In the genomic region with DNA sequence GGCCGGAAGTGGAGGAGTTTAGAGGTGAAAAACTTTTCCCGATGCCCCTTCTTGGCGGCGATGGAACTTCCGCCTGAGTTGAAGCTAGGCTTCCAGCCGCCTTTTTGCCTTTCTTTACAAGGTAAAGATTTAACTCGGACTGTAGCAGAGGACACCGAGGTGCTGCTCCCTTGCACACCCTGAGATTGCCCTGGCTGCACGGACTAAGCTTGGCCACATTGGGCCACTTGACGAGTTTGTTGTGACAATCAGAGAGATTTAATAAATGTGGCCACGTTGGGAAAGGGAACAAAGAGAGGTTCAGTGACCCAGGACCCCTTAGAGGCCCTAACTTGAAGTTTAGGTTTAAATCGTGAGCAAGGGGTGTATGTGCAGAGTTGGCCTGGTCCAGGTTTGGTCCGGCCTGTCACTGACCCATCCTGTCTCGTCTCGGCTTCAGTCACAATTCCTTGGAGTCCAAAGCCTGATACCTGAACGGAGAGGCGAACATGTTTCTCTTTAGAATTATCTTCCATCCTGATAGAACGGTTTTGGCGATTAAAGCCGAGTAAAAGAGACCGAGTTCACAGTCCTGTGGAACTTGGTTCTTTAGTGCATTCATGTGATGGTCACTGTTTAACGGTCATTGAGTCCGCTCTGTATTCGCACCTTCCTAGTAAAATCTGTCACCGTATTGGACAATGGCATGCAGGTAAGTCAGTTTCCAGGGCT, we compare ENCODE assay signal across 8 mouse cellular contexts. TPM values are rescaled to one million over a fixed set of nuclear protein-coding genes. Genes with fewer than 3 reads are reported as not detected.
DNase-seq lines count a peak whose midpoint lies in the region; ATAC-seq and TF ChIP-seq lines count a peak whose summit lies in the region.

No protein-coding gene starts in this region.

- H3K27ac ChIP-seq in lung, embryonic 16.5 days (ENCODE audit: low read length), result peak overlapping the region; percentile 99
- peak overlapping the region; percentile 99 for H3K27ac ChIP-seq in forebrain, embryonic 10.5 days
- peak overlapping the region; percentile 100 for H3K27ac ChIP-seq in limb, embryonic 10.5 days
- H3K27ac ChIP-seq in olfactory bulb, adult 2 months (ENCODE audit: insufficient read depth, low read depth, low read length), result peak overlapping the region; percentile 63

- H3K9me3 ChIP-seq in lung, embryonic 16.5 days (ENCODE audit: control insufficient read depth, low read length), result no peaks in the 10 kb centered on the region
- H3K9me3 ChIP-seq in forebrain, embryonic 10.5 days, result 0 out of 2 replicates have a peak, but pooled peaks cover 2% of the 10 kb centered on the region
- no peaks in the 10 kb centered on the region for H3K9me3 ChIP-seq in limb, embryonic 10.5 days (replicated peaks)

- H3K4me1 ChIP-seq in lung, embryonic 16.5 days (replicated peaks; ENCODE audit: control insufficient read depth, insufficient read depth, low read length), result peaks cover 12% of the 10 kb centered on the region; the same call in 1 of the 2 replicates
- peaks cover 52% of the 10 kb centered on the region for H3K4me1 ChIP-seq in forebrain, embryonic 10.5 days
- H3K4me1 ChIP-seq in limb, embryonic 10.5 days, result peaks cover 22% of the 10 kb centered on the region
- peaks cover 6% of the 10 kb centered on the region for H3K4me1 ChIP-seq in olfactory bulb, adult 2 months (ENCODE audit: control insufficient read depth, insufficient read depth, low read length)

- TF ChIP-seq CTCF in olfactory bulb, adult 2 months (IDR thresholded peaks at IDR 0.05; ENCODE audit: insufficient read depth, low read depth, low read length), result no peak

- H3K36me3 ChIP-seq in lung, embryonic 16.5 days (ENCODE audit: control insufficient read depth, insufficient read depth, low read length), result peaks cover 3% of the 10 kb centered on the region; the same call in 1 of the 2 replicates
- H3K36me3 ChIP-seq in forebrain, embryonic 10.5 days (replicated peaks), result peaks cover 30% of the 10 kb centered on the region
- H3K36me3 ChIP-seq in limb, embryonic 10.5 days, result peaks cover 39% of the 10 kb centered on the region

- peak; percentile 32; the same call in 1 of the 2 replicates for ATAC-seq in lung, embryonic 16.5 days (ENCODE audit: low read depth)

- H3K4me2 ChIP-seq in lung, embryonic 16.5 days (ENCODE audit: low read depth, low read length), result peak overlapping the region; percentile 84

- no peak for DNase-seq in lung, adult 18-20 months
- DNase-seq in forebrain, embryonic 10.5 days (ENCODE audit: extremely low spot score, low spot score), result no peak
- DNase-seq in limb, embryonic 10.5 days (ENCODE audit: low spot score), result peak; percentile 36
- DNase-seq in right cerebral cortex, adult 18-20 months, result no peak
- DNase-seq in kidney, adult 9 months, result no peak
- DNase-seq in thymus, postnatal 4 days, result no peak

- TF ChIP-seq POLR2A in olfactory bulb, adult 2 months (IDR thresholded peaks at IDR 0.05; ENCODE audit: insufficient read depth, low read depth, low read length), result no peak

- no peaks in the 10 kb centered on the region for H3K27me3 ChIP-seq in lung, embryonic 16.5 days (ENCODE audit: control insufficient read depth, insufficient read depth, low read depth, low read length)
- H3K27me3 ChIP-seq in forebrain, embryonic 10.5 days (ENCODE audit: poor library complexity, severe bottlenecking), result no peaks in the 10 kb centered on the region
- no peaks in the 10 kb centered on the region for H3K27me3 ChIP-seq in limb, embryonic 10.5 days (ENCODE audit: low read depth, poor library complexity, severe bottlenecking)

- WGBS in lung, embryonic 16.5 days, result 29% methylated on average over 25 of the region's 25 CpGs
- 43% methylated on average over 25 of the region's 25 CpGs for WGBS in forebrain, embryonic 10.5 days
- 47% methylated on average over 25 of the region's 25 CpGs for WGBS in limb, embryonic 10.5 days
- 29% methylated on average over 25 of the region's 25 CpGs for WGBS in olfactory bulb, adult 2 months

- H3K4me3 ChIP-seq in lung, embryonic 16.5 days (ENCODE audit: low read length), result peak overlapping the region; percentile 80
- H3K4me3 ChIP-seq in forebrain, embryonic 10.5 days, result peak overlapping the region; percentile 71
- peak overlapping the region; percentile 84 for H3K4me3 ChIP-seq in limb, embryonic 10.5 days
- peak overlapping the region; percentile 58 for H3K4me3 ChIP-seq in olfactory bulb, adult 2 months (ENCODE audit: insufficient read depth, low read depth, low read length)

- H3K9ac ChIP-seq in lung, embryonic 16.5 days (ENCODE audit: low read length), result peak overlapping the region; percentile 96

RNA-seq across cellular contexts. Expression of a gene that starts 21.0 kb away (rescaled TPM):
- polyA plus RNA-seq in lung, embryonic 16.5 days (2015; fragmentation: Nextera tagmentation; extraction: Ambion mirVana), result 99.7 and 101 TPM in 2 replicates
- polyA plus RNA-seq in forebrain, embryonic 10.5 days (2016; fragmentation: Nextera tagmentation; extraction: Ambion mirVana), result 165 and 168 TPM in 2 replicates
- polyA plus RNA-seq in limb, embryonic 10.5 days (2016; fragmentation: Nextera tagmentation; extraction: Ambion mirVana), result 202 and 208 TPM in 2 replicates
- not detected in 2 replicates for polyA plus RNA-seq in olfactory bulb, adult 2 months (2012; ENCODE audit: insufficient read depth, insufficient read length, low replicate concordance, missing spikeins)
